Mouse (Mus musculus): Measurements from ENCODE around the gene Tst. TPM values are rescaled to one million over a fixed set of nuclear protein-coding genes. Genes with fewer than 3 reads are reported as not detected.

Gene Tst
- polyA plus RNA-seq, 1 experiment from 2014 or later: 39.7 TPM

DNA sequence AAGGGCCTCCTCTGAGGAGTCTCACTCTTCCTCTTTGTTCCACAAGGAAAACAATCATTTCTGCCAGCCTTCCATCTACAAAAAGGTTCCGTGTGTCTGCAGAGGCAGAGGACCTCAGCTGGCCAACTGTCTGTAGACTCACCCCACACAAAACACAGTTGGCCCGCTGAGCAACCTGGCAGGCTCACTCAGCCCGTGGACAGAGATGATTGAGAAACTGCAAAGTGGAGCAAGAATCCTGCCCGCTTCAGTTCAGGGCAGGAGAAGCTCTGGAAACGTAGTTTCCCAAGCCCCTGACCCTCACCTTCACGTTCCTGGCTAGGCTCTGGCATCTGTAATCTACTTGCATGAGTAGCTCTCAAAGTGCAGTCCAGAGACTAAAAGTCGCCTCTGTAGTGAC lies 41.4 kb upstream of the Tst start:
- no peak for ATAC-seq (replicated peaks; ENCODE audit: extremely low read depth, insufficient read depth, low FRiP score)
- H3K36me3 ChIP-seq (ENCODE audit: control insufficient read depth, insufficient read depth): no peaks in the 10 kb centered on the region
- H3K4me1 ChIP-seq (ENCODE audit: control insufficient read depth, insufficient read depth, low read length): peaks cover 21% of the 10 kb centered on the region
- H3K27me3 ChIP-seq (ENCODE audit: control insufficient read depth, insufficient read depth, low read length): no peaks in the 10 kb centered on the region; the same call in 1 of the 2 replicates
- peak overlapping the region; percentile 48 for H3K27ac ChIP-seq (ENCODE audit: low read length)
- no peaks in the 10 kb centered on the region for H3K9me3 ChIP-seq (replicated peaks; ENCODE audit: control insufficient read depth, low read length)
- WGBS: 39% methylated on average over 7 of the region's 7 CpGs
- H3K4me2 ChIP-seq (ENCODE audit: low read depth, low read length): no peak overlapping the region
- peak overlapping the region; percentile 25 for H3K9ac ChIP-seq (ENCODE audit: low read length)
- no peak overlapping the region for H3K4me3 ChIP-seq (ENCODE audit: low read length)

DNA sequence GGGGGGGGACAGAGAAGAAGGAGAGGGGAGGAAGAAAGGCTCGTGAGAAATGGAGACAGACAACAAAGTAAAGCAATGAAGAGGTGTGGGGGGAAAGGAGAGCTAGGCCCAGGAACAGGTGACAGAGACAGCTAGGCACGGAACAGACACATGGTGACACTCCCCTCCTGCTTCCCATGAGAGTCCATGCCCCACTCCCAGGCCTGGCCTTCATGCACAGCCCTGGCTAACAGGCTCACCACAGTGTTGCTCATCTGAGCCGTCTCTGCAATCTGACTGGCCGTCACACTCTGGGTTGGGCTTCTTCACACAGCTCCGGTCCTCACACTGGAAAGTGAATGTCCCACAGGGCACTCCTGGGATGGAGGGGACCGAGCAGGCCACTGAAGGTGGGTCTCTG lies 38.1 kb upstream of the Tst start:
- Histone ChIP-seq H3K27me3 (ENCODE audit: control insufficient read depth, insufficient read depth, low read length) (no peaks in the 10 kb centered on the region; the same call in 1 of the 2 replicates), H3K4me1 (ENCODE audit: control insufficient read depth, insufficient read depth, low read length) (peaks cover 17% of the 10 kb centered on the region), H3K27ac (ENCODE audit: low read length) (no peak overlapping the region), H3K4me2 (ENCODE audit: low read depth, low read length) (no peak overlapping the region), H3K9me3 (replicated peaks; ENCODE audit: control insufficient read depth, low read length) (no peaks in the 10 kb centered on the region), H3K36me3 (ENCODE audit: control insufficient read depth, insufficient read depth) (no peaks in the 10 kb centered on the region), H3K9ac (ENCODE audit: low read length) (no peak overlapping the region), H3K4me3 (ENCODE audit: low read length) (no peak overlapping the region)
- ATAC-seq (replicated peaks; ENCODE audit: extremely low read depth, insufficient read depth, low FRiP score): no peak
- WGBS: 50% methylated on average over 6 of the region's 6 CpGs

GRCm38 (mm10) chr15:78442231-78442630 lies 36.5 kb upstream of the Tst start:
- Histone ChIP-seq H3K4me3 (ENCODE audit: low read length) (no peak overlapping the region), H3K27ac (ENCODE audit: low read length) (no peak overlapping the region), H3K4me2 (ENCODE audit: low read depth, low read length) (no peak overlapping the region), H3K4me1 (ENCODE audit: control insufficient read depth, insufficient read depth, low read length) (peaks cover 20% of the 10 kb centered on the region), H3K9me3 (replicated peaks; ENCODE audit: control insufficient read depth, low read length) (no peaks in the 10 kb centered on the region), H3K27me3 (ENCODE audit: control insufficient read depth, insufficient read depth, low read length) (no peaks in the 10 kb centered on the region; the same call in 1 of the 2 replicates), H3K9ac (ENCODE audit: low read length) (no peak overlapping the region), H3K36me3 (ENCODE audit: control insufficient read depth, insufficient read depth) (no peaks in the 10 kb centered on the region)
- WGBS: 87% methylated on average over 19 of the region's 19 CpGs
- no peak for ATAC-seq (replicated peaks; ENCODE audit: extremely low read depth, insufficient read depth, low FRiP score)

DNA sequence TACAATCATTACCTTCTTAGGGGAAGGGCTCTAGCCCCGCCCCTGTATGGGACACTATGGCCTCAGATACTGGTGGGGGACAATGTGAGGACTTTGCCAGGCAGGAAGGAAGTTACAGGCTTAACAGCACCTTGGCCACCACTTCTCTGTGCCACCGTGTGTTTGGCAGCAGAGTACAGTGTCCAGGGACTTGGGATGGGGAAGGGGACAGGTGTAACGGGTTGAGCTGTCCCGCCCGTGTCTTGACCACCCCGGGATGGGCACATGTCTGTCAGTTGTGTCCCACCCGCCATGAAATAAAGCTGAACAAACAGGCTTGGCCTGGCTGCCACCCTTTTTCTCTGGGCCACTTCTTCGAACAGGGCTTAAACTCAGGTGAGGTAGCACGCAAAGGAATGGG lies 33.3 kb upstream of the Tst start:
- no peak for ATAC-seq (replicated peaks; ENCODE audit: extremely low read depth, insufficient read depth, low FRiP score)
- Histone ChIP-seq H3K9ac (ENCODE audit: low read length) (no peak overlapping the region), H3K9me3 (replicated peaks; ENCODE audit: control insufficient read depth, low read length) (no peaks in the 10 kb centered on the region), H3K36me3 (ENCODE audit: control insufficient read depth, insufficient read depth) (no peaks in the 10 kb centered on the region), H3K4me2 (ENCODE audit: low read depth, low read length) (no peak overlapping the region), H3K27ac (ENCODE audit: low read length) (no peak overlapping the region), H3K4me3 (ENCODE audit: low read length) (no peak overlapping the region), H3K27me3 (ENCODE audit: control insufficient read depth, insufficient read depth, low read length) (peaks cover 3% of the 10 kb centered on the region; the same call in 1 of the 2 replicates), H3K4me1 (ENCODE audit: control insufficient read depth, insufficient read depth, low read length) (peaks cover 24% of the 10 kb centered on the region)
- WGBS: 72% methylated on average over 9 of the region's 9 CpGs

GRCm38 (mm10) chr15:78438505-78438904 lies 32.8 kb upstream of the Tst start:
- Histone ChIP-seq H3K27me3 (ENCODE audit: control insufficient read depth, insufficient read depth, low read length) (peaks cover 3% of the 10 kb centered on the region; the same call in 1 of the 2 replicates), H3K4me3 (ENCODE audit: low read length) (no peak overlapping the region), H3K9me3 (replicated peaks; ENCODE audit: control insufficient read depth, low read length) (no peaks in the 10 kb centered on the region), H3K36me3 (ENCODE audit: control insufficient read depth, insufficient read depth) (no peaks in the 10 kb centered on the region), H3K27ac (ENCODE audit: low read length) (no peak overlapping the region), H3K4me2 (ENCODE audit: low read depth, low read length) (no peak overlapping the region), H3K4me1 (ENCODE audit: control insufficient read depth, insufficient read depth, low read length) (peaks cover 24% of the 10 kb centered on the region), H3K9ac (ENCODE audit: low read length) (no peak overlapping the region)
- 66% methylated on average over 8 of the region's 8 CpGs for WGBS
- no peak for ATAC-seq (replicated peaks; ENCODE audit: extremely low read depth, insufficient read depth, low FRiP score)

- H3K9me3 ChIP-seq (replicated peaks; ENCODE audit: control insufficient read depth, low read length): no peaks in the 10 kb centered on the region
- no peak overlapping the region for H3K4me3 ChIP-seq (ENCODE audit: low read length)
- 47% methylated on average over 4 of the region's 4 CpGs for WGBS
- H3K4me2 ChIP-seq (ENCODE audit: low read depth, low read length): peak overlapping the region; percentile 72; the same call in 1 of the 2 replicates
- H3K27me3 ChIP-seq (ENCODE audit: control insufficient read depth, insufficient read depth, low read length): peaks cover 3% of the 10 kb centered on the region; the same call in 1 of the 2 replicates
- H3K36me3 ChIP-seq (ENCODE audit: control insufficient read depth, insufficient read depth): no peaks in the 10 kb centered on the region
- H3K9ac ChIP-seq (ENCODE audit: low read length): peak overlapping the region; percentile 35; the same call in 1 of the 2 replicates
- H3K27ac ChIP-seq (ENCODE audit: low read length): peak overlapping the region; percentile 82
- peaks cover 24% of the 10 kb centered on the region for H3K4me1 ChIP-seq (ENCODE audit: control insufficient read depth, insufficient read depth, low read length)
- ATAC-seq (replicated peaks; ENCODE audit: extremely low read depth, insufficient read depth, low FRiP score): no peak
These were observed 32.3 kb upstream of the Tst start for GRCm38 (mm10) chr15:78438018-78438394.

DNA sequence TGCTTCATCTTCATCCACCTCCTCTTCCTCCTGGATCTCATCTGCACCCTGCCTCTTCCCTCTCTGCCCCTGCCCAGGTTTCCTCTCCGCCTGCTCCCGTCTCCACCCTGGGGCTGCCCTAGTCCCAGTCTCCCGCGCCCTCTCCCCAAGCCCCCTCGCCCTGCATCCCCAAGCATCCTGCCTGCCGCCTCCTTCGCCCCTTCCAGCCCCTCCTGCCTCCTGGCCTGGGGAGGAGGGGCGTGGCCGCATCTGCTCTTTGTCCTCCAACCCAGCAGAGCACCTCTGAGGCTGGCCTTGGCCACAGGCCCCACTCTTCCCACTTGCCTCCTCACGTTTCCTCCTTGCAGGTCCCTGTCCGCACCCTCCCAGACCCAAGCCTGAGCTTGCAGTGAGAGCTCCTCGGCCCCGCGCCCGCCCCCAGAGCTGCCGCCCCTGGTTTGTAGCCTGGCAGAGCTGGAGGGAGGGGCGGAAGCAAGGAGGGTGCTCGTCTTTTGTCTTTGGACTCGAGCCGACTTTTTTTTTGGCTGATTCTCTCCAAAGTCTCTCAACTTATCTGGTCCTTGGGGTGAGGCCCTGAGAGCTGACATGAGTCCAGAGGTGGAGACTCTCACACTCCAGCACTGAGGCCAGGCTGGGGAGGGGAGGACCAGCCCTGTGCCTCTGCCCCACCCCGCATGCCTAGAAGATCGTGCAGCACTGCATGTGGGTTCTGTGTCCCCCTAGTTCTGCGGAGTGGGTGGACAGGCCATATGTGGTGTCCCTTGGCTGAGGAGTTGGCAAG lies 31.7 kb upstream of the Tst start:
- no peaks in the 10 kb centered on the region for H3K36me3 ChIP-seq (ENCODE audit: control insufficient read depth, insufficient read depth)
- peaks cover 24% of the 10 kb centered on the region for H3K4me1 ChIP-seq (ENCODE audit: control insufficient read depth, insufficient read depth, low read length)
- H3K27me3 ChIP-seq (ENCODE audit: control insufficient read depth, insufficient read depth, low read length): 0 out of 2 replicates have a peak, but pooled peaks cover 3% of the 10 kb centered on the region
- H3K4me2 ChIP-seq (ENCODE audit: low read depth, low read length): peak overlapping the region; percentile 72
- no peaks in the 10 kb centered on the region for H3K9me3 ChIP-seq (replicated peaks; ENCODE audit: control insufficient read depth, low read length)
- peak overlapping the region; percentile 82 for H3K27ac ChIP-seq (ENCODE audit: low read length)
- WGBS: 17% methylated on average over 23 of the region's 23 CpGs
- peak overlapping the region; percentile 67 for H3K9ac ChIP-seq (ENCODE audit: low read length)
- peak; percentile 35 for ATAC-seq (replicated peaks; ENCODE audit: extremely low read depth, insufficient read depth, low FRiP score)
- peak overlapping the region; percentile 47 for H3K4me3 ChIP-seq (ENCODE audit: low read length)

- whole genome bisulfite sequencing: 13% methylated on average over 32 of the region's 32 CpGs
- H3K27ac ChIP-seq (ENCODE audit: low read length): peak overlapping the region; percentile 82; the same call in 1 of the 2 replicates
- H3K4me1 ChIP-seq (ENCODE audit: control insufficient read depth, insufficient read depth, low read length): peaks cover 24% of the 10 kb centered on the region
- peak overlapping the region; percentile 72 for H3K4me2 ChIP-seq (ENCODE audit: low read depth, low read length)
- no peaks in the 10 kb centered on the region for H3K36me3 ChIP-seq (ENCODE audit: control insufficient read depth, insufficient read depth)
- 0 out of 2 replicates have a peak, but pooled peaks cover 3% of the 10 kb centered on the region for H3K27me3 ChIP-seq (ENCODE audit: control insufficient read depth, insufficient read depth, low read length)
- H3K9ac ChIP-seq (ENCODE audit: low read length): peak overlapping the region; percentile 67
- H3K4me3 ChIP-seq (ENCODE audit: low read length): peak overlapping the region; percentile 47
- H3K9me3 ChIP-seq (replicated peaks; ENCODE audit: control insufficient read depth, low read length): no peaks in the 10 kb centered on the region
- peak; percentile 61 for ATAC-seq (replicated peaks; ENCODE audit: extremely low read depth, insufficient read depth, low FRiP score)
These were observed 30.9 kb upstream of the Tst start for GRCm38 (mm10) chr15:78436380-78437192.

DNA sequence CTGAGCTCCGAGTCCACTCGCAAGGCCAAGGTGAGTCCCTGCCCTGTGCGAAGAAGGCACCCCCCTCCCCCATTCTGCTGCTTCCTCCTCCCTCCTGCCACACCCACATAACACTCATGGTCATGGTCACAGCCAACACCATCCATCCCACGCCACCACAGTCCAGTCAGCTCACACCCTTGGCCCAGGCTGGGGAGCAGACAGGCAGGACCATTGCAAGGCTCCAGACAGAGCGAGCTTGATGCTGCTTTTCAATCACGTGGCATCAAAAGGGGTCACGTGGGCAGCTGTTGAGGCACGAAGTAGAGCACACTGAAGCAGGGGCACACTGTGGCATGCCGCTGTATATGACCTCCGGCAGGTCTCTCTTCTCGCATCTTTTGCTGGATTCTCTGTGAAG lies 30.0 kb upstream of the Tst start:
- Histone ChIP-seq H3K9ac (ENCODE audit: low read length) (no peak overlapping the region), H3K36me3 (ENCODE audit: control insufficient read depth, insufficient read depth) (no peaks in the 10 kb centered on the region), H3K27ac (ENCODE audit: low read length) (no peak overlapping the region), H3K27me3 (ENCODE audit: control insufficient read depth, insufficient read depth, low read length) (0 out of 2 replicates have a peak, but pooled peaks cover 3% of the 10 kb centered on the region), H3K4me3 (ENCODE audit: low read length) (no peak overlapping the region), H3K4me1 (ENCODE audit: control insufficient read depth, insufficient read depth, low read length) (peaks cover 24% of the 10 kb centered on the region), H3K9me3 (replicated peaks; ENCODE audit: control insufficient read depth, low read length) (no peaks in the 10 kb centered on the region), H3K4me2 (ENCODE audit: low read depth, low read length) (no peak overlapping the region)
- WGBS: 87% methylated on average over 11 of the region's 11 CpGs
- no peak for ATAC-seq (replicated peaks; ENCODE audit: extremely low read depth, insufficient read depth, low FRiP score)
